Mouse (Mus musculus): Measurements from ENCODE around the gene 1700025G04Rik.

The 1700025G04Rik gene

GRCm38 (mm10) chr1:151958442-151958841 lies 131.5 kb downstream of the 1700025G04Rik start:
- no peaks in the 10 kb centered on the region for H3K36me3 ChIP-seq (ENCODE audit: insufficient read depth, low read length)
- no peak for TF ChIP-seq CTCF (conservative IDR thresholded peaks at IDR 0.05; ENCODE audit: low read length)
- no peak for TF ChIP-seq POU5F1 (IDR thresholded peaks at IDR 0.05; ENCODE audit: borderline replicate concordance, low read length)
- peaks cover 34% of the 10 kb centered on the region for H3K4me1 ChIP-seq (replicated peaks; ENCODE audit: low read depth, low read length)
- H3K27me3 ChIP-seq (ENCODE audit: insufficient read depth, low read length): no peaks in the 10 kb centered on the region
- no peaks in the 10 kb centered on the region for H3K9me3 ChIP-seq (ENCODE audit: low read length)
- H3K4me3 ChIP-seq (replicated peaks; ENCODE audit: low read length): no peak overlapping the region

- Histone ChIP-seq H3K4me1 (replicated peaks; ENCODE audit: low read depth, low read length) (peaks cover 42% of the 10 kb centered on the region), H3K36me3 (ENCODE audit: insufficient read depth, low read length) (no peaks in the 10 kb centered on the region), H3K27me3 (ENCODE audit: insufficient read depth, low read length) (no peaks in the 10 kb centered on the region), H3K9me3 (ENCODE audit: low read length) (no peaks in the 10 kb centered on the region), H3K4me3 (replicated peaks; ENCODE audit: low read length) (no peak overlapping the region)
- TF ChIP-seq POU5F1 (IDR thresholded peaks at IDR 0.05; ENCODE audit: borderline replicate concordance, low read length) (no peak), NANOG (IDR thresholded peaks at IDR 0.05; ENCODE audit: borderline replicate concordance, low read length) (no peak), CTCF (conservative IDR thresholded peaks at IDR 0.05; ENCODE audit: low read length) (no peak)
These were observed 132.3 kb downstream of the 1700025G04Rik start for GRCm38 (mm10) chr1:151957669-151958068.

GRCm38 (mm10) chr1:151955866-151956265 lies 134.1 kb downstream of the 1700025G04Rik start:
- TF ChIP-seq CTCF (conservative IDR thresholded peaks at IDR 0.05; ENCODE audit: low read length) (no peak), NANOG (IDR thresholded peaks at IDR 0.05; ENCODE audit: borderline replicate concordance, low read length) (no peak), POU5F1 (IDR thresholded peaks at IDR 0.05; ENCODE audit: borderline replicate concordance, low read length) (no peak)
- Histone ChIP-seq H3K4me3 (replicated peaks; ENCODE audit: low read length) (no peak overlapping the region), H3K9me3 (ENCODE audit: low read length) (no peaks in the 10 kb centered on the region), H3K4me1 (replicated peaks; ENCODE audit: low read depth, low read length) (peaks cover 30% of the 10 kb centered on the region), H3K36me3 (ENCODE audit: insufficient read depth, low read length) (no peaks in the 10 kb centered on the region), H3K27me3 (ENCODE audit: insufficient read depth, low read length) (no peaks in the 10 kb centered on the region)

GRCm38 (mm10) chr1:151953563-151953962 lies 136.4 kb downstream of the 1700025G04Rik start:
- Histone ChIP-seq H3K9me3 (ENCODE audit: low read length) (no peaks in the 10 kb centered on the region), H3K27me3 (ENCODE audit: insufficient read depth, low read length) (no peaks in the 10 kb centered on the region), H3K36me3 (ENCODE audit: insufficient read depth, low read length) (no peaks in the 10 kb centered on the region), H3K4me3 (replicated peaks; ENCODE audit: low read length) (no peak overlapping the region), H3K4me1 (replicated peaks; ENCODE audit: low read depth, low read length) (peaks cover 24% of the 10 kb centered on the region)
- TF ChIP-seq NANOG (IDR thresholded peaks at IDR 0.05; ENCODE audit: borderline replicate concordance, low read length): no peak
- TF ChIP-seq CTCF (conservative IDR thresholded peaks at IDR 0.05; ENCODE audit: low read length): no peak
- no peak for TF ChIP-seq POU5F1 (IDR thresholded peaks at IDR 0.05; ENCODE audit: borderline replicate concordance, low read length)

GRCm38 (mm10) chr1:151948065-151948464 lies 141.9 kb downstream of the 1700025G04Rik start:
- H3K36me3 ChIP-seq (ENCODE audit: insufficient read depth, low read length): no peaks in the 10 kb centered on the region
- H3K4me1 ChIP-seq (replicated peaks; ENCODE audit: low read depth, low read length): peaks cover 30% of the 10 kb centered on the region
- TF ChIP-seq CTCF (conservative IDR thresholded peaks at IDR 0.05; ENCODE audit: low read length): no peak
- no peak for TF ChIP-seq POU5F1 (IDR thresholded peaks at IDR 0.05; ENCODE audit: borderline replicate concordance, low read length)
- no peak for TF ChIP-seq NANOG (IDR thresholded peaks at IDR 0.05; ENCODE audit: borderline replicate concordance, low read length)
- no peaks in the 10 kb centered on the region for H3K27me3 ChIP-seq (ENCODE audit: insufficient read depth, low read length)
- no peak overlapping the region for H3K4me3 ChIP-seq (replicated peaks; ENCODE audit: low read length)
- no peaks in the 10 kb centered on the region for H3K9me3 ChIP-seq (ENCODE audit: low read length)

- Histone ChIP-seq H3K9me3 (ENCODE audit: low read length) (no peaks in the 10 kb centered on the region), H3K27me3 (ENCODE audit: insufficient read depth, low read length) (no peaks in the 10 kb centered on the region), H3K4me3 (replicated peaks; ENCODE audit: low read length) (no peak overlapping the region), H3K4me1 (replicated peaks; ENCODE audit: low read depth, low read length) (peaks cover 25% of the 10 kb centered on the region), H3K36me3 (ENCODE audit: insufficient read depth, low read length) (no peaks in the 10 kb centered on the region)
- TF ChIP-seq NANOG (IDR thresholded peaks at IDR 0.05; ENCODE audit: borderline replicate concordance, low read length): no peak
- no peak for TF ChIP-seq POU5F1 (IDR thresholded peaks at IDR 0.05; ENCODE audit: borderline replicate concordance, low read length)
- no peak for TF ChIP-seq CTCF (conservative IDR thresholded peaks at IDR 0.05; ENCODE audit: low read length)
These were observed 142.4 kb downstream of the 1700025G04Rik start for GRCm38 (mm10) chr1:151947571-151947970.

- Histone ChIP-seq H3K27me3 (ENCODE audit: insufficient read depth, low read length) (no peaks in the 10 kb centered on the region), H3K4me3 (replicated peaks; ENCODE audit: low read length) (no peak overlapping the region), H3K4me1 (replicated peaks; ENCODE audit: low read depth, low read length) (peaks cover 22% of the 10 kb centered on the region), H3K9me3 (ENCODE audit: low read length) (no peaks in the 10 kb centered on the region), H3K36me3 (ENCODE audit: insufficient read depth, low read length) (no peaks in the 10 kb centered on the region)
- TF ChIP-seq POU5F1 (IDR thresholded peaks at IDR 0.05; ENCODE audit: borderline replicate concordance, low read length) (no peak), NANOG (IDR thresholded peaks at IDR 0.05; ENCODE audit: borderline replicate concordance, low read length) (no peak), CTCF (conservative IDR thresholded peaks at IDR 0.05; ENCODE audit: low read length) (no peak)
These were observed 145.3 kb downstream of the 1700025G04Rik start for GRCm38 (mm10) chr1:151944457-151945223.

- H3K4me1 ChIP-seq (replicated peaks; ENCODE audit: low read depth, low read length): peaks cover 18% of the 10 kb centered on the region
- no peak overlapping the region for H3K4me3 ChIP-seq (replicated peaks; ENCODE audit: low read length)
- no peaks in the 10 kb centered on the region for H3K36me3 ChIP-seq (ENCODE audit: insufficient read depth, low read length)
- no peaks in the 10 kb centered on the region for H3K9me3 ChIP-seq (ENCODE audit: low read length)
- TF ChIP-seq CTCF (conservative IDR thresholded peaks at IDR 0.05; ENCODE audit: low read length) (no peak), POU5F1 (IDR thresholded peaks at IDR 0.05; ENCODE audit: borderline replicate concordance, low read length) (no peak), NANOG (IDR thresholded peaks at IDR 0.05; ENCODE audit: borderline replicate concordance, low read length) (no peak)
- no peaks in the 10 kb centered on the region for H3K27me3 ChIP-seq (ENCODE audit: insufficient read depth, low read length)
These were observed 146.2 kb downstream of the 1700025G04Rik start for GRCm38 (mm10) chr1:151943681-151944237.
